14 mouse cellular contexts compared by ENCODE assay signal in the genomic region with DNA sequence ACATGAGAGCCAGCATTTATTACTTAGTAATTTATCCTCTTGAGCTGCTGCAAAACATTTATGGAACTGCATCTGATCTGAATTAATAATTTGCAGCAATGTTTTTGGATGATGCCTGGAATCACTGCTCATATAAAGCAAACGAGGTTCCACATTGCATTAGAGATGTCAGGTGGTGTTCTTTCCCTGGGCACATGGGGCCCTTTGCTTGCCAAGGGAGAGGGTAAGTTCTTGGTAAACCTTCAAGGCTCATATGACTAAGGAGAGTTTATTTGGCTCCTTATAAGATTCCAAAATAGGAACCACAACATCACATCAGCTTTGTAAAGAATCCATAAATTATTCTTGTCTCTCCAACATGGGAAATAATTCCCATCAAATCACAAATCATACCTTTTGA.
"Had no signal": no experiment of that assay in that cellular context is flagged by ENCODE, and none has a peak within 500 bp of the region (broad histone marks: within the 10 kb centered on the region; RNA-seq: fewer than 3 reads in every experiment).

No protein-coding gene starts in this region.

- H3K36me3 ChIP-seq: lung, embryonic 15.5 days; midbrain, embryonic 13.5 days; midbrain, embryonic 15.5 days; neural tube, embryonic 12.5 days had no signal

- H3K27me3 ChIP-seq: lung, embryonic 15.5 days; midbrain, embryonic 13.5 days; midbrain, embryonic 15.5 days; neural tube, embryonic 12.5 days had no signal

- H3K27ac ChIP-seq: lung, embryonic 15.5 days; macrophage; midbrain, embryonic 13.5 days; midbrain, embryonic 15.5 days; neural tube, embryonic 12.5 days had no signal

- H3K4me3 ChIP-seq: lung, embryonic 15.5 days; megakaryocyte, embryonic 14.5 days; midbrain, embryonic 13.5 days; midbrain, embryonic 15.5 days; neural tube, embryonic 12.5 days had no signal

- DNase-seq: lung, adult 2 months; lung, postnatal 14 days; lung, postnatal 36 days; right cerebral cortex, postnatal 14 days; spleen, adult 18-20 months; thymus, adult 18-20 months; thymus, postnatal 14 days; thymus, postnatal 36 days had no signal

- H3K4me1 ChIP-seq: lung, embryonic 15.5 days; midbrain, embryonic 13.5 days; midbrain, embryonic 15.5 days; neural tube, embryonic 12.5 days had no signal
